Mouse (Mus musculus) urinary bladder, adult 18-20 months (tissue): ENCODE results near the gene Vat1.
"Not testable (repeated sequence)": the region's sequence is repeated elsewhere in the genome, so short reads cannot be mapped to it uniquely, and the experiment has no call there.

Source experiments
- DNase-seq, 2 experiments: peaks; one replicate each; pipeline ENCODE4 v3.0.0; 2022; ENCODE audit warnings: low spot score in 2 of 2, mixed read lengths in 2 of 2

The Vat1 gene

GRCm38 (mm10) chr11:101442127-101442693 is 23.8 kb downstream of the Vat1 start, which contains the start of gene Rpl27:
Gene Rpl27, plus strand, starts transcription at chr11:101442298.
- peak; percentile 85 to 97 for DNase-seq

DNA sequence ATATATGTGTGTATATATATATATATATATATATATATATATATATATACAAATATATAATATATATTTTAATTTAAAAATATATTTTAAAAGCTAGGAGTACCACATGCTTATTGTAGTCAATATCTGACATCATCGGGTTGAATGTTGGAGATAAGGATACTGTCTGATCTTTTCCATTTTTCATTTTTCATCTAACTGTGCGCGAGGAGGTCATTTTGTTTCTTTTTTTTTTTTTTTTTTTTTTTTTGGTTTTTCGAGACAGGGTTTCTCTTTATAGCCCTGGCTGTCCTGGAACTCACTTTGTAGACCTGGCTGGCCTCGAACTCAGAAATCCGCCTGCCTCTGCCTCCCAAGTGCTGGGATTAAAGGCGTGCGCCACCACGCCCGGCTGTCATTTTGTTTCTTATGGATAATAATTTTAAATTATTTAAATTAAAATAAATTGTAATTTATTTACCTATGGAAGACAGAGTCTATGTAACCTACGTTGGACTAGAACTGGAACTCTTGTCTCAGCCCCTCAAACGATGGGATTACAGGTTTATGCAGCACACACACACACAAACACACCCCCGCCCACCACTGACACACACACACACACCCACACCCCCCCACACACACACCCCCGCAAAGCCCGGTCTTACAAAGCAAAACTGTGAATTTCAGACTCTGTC is 24.4 kb downstream of the Vat1 start:
- not testable (repeated sequence) for DNase-seq

GRCm38 (mm10) chr11:101438006-101438405 is 28.0 kb downstream of the Vat1 start:
- not testable (repeated sequence) for DNase-seq

DNA sequence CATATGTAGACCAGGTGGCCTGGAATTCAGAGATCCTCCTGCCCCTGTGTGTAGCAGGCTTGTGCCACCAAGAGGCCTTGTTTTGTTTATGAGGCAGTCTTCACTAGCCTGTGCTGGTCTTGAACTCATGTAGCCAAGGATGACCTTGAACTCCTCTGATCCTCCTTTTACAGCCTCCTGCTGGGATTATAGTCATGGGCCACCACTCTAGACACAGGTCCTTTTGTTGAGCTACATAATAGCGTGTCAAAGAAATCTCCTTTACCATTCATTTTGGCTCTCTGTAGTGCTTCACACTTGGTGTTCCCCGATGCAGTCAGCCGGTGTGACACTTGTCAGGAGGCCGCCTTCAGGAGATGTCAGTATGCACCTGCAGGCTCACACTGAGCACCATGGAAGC is 29.1 kb downstream of the Vat1 start:
- no peak for DNase-seq

DNA sequence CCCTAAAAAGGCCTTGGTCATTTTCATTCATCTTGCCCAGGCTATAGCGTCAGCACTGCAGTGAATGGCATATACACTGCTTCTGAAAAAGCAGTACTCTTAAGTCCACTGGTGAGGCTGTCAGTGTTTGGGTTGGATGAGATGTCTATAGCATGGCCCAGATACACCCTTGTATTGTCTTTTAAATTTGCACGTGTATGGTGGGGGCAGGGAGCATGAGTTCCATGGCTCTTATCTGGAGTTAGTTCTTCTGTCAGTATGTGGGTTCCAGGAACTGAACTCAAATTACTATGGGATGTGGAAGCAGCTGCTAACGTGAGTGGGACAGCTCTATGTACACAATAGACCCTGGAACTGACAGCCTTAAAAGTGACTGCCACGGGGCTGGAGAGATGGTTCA is 30.2 kb downstream of the Vat1 start:
- DNase-seq: no peak

DNA sequence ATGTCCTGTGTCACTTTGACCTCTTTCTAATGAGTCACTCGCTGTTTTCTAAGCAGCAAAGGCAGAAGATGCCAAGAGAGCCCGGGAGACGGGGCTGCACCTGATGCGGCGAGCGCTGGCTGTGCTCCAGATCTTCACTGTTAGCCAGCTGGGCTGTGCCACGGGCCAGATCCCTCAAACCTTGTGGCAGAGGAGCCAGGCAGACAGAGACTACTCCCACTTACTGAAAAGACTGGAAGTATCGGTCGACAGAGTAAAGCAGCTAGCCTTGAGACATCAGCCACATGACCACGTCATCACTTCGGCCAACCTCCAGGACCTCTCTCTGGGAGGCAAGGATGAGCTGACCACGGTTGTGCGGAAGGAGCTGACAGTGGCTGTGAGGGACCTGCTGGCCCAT is 32.6 kb downstream of the Vat1 start:
- no peak for DNase-seq

DNA sequence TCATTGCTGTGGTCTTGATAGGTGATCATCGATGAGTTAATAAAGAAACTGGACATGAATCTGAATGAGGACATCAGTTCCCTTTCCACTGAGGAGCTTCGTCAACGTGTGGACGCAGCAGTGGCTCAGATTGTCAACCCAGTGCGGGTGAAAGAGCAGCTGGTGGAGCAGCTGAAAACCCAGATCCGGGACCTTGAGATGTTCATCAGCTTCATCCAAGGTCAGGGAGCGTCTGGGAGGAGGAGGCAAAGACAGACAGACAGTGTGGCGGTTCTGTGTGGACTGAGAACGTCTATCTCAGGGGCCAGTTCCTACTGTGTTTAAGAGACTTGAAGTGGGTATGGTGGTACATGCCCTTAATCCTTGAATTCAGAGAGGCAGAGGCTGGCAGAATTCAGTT is 34.7 kb downstream of the Vat1 start:
- no peak for DNase-seq

DNA sequence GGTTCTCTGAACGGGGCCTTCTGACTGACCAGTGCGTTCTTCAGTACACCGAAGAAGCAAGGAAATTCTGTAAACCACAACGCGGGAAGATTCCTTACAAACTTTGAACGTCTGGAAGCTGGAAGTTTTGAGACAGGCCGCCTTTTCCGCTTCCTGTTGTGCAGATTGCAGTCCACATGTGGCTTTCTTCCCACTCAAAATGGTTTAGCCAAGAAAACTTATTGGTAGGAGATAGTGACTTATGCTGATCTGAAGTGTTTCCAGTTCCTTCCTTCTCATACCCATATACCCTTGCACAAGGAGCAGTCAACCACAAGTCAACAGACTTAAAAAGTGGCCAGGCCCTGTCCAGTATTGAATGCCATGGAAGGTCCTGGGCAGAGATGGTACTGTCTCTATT is 39.9 kb downstream of the Vat1 start:
- no peak for DNase-seq

DNA sequence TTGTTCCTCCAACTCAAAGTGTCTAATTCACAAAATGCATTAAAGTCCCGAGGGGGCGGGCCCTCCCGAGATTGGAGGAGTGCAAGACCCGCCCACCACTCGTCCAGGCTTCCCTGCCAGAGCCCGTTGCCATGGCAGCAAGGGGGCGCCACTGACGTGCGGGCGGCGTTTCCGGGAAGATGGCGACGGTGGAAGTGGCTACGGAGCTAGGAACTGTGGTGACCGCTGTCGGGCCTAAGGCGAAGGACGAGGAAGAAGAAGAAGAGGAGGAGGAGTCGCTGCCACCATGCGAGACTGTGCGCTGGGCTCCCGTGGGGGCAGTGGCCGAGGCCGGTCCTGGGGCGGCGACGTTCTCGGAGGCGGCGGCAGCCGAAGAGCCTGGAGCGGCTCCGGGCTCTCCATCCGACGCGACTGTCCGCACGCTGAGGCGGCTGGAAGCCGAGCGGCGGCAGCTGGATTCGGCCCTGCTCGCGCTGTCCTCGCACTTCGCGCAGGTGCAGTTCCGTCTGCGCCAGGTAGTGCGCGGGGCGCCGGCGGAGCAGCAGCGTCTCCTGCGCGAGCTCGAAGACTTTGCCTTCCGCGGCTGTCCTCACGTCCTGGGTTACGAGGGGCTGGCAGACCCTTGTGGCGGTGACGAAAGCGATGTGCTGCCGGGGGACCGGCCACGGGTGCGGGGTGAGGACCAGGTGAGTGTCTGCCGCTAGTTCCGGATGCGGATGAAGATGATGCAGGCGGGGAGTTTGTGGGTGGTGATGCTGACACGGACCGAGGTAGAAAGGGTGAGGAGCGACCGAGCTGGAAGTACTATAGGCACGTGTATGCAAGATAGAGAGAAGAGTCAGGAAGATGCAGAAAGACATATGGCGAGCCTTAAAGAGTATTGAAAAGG is 40.9 kb downstream of the Vat1 start, which contains the start of the genes Rundc1 and Ptges3l:
TSS of gene Rundc1 (plus strand) at position 161 of the 889 bp plus-strand sequence.
TSS of gene Ptges3l (minus strand) at position 409 of the 889 bp plus-strand sequence.
- peak; percentile 96 to 98 for DNase-seq

DNA sequence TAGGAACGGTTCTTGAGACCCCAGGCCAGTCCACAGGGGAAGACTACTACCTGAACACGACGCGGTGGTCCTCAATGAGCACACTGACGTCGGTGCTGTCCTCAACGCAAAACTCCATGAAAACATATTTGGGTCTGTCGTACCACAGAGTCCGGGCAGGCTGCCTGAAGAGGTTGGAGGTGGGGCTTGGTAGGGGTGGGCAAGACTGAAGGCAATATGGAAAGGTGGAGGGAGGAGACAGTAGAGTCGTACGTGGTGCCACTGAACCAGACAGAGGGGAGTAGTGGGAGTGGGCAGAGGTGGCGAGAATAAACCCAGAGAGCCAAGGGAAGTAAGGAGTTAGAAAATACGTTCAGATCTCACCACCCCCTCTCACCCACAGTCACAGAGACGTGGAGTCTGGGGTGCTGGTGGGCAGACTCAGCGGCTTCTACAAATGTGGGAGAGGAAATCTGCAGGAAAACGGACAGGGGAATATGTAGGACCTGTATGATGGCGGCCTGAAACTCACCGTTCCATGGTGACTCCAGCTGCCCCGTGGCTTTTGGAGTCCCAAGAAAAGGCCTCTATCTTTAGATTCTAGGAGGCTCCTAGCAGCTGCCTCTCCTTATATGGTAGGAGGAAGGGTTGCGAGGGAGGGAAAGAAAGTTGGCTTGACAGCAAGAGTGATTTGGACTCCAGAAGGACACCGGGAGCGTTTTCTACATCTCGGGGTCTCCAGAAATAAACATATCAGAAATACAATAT is 41.8 kb downstream of the Vat1 start, which contains the start of gene Gm27029:
TSS of gene Gm27029 (minus strand) at position 692 of the 747 bp plus-strand sequence.
- DNase-seq: no peak

GRCm38 (mm10) chr11:101420148-101420547 is 45.9 kb downstream of the Vat1 start:
- DNase-seq: no peak

DNA sequence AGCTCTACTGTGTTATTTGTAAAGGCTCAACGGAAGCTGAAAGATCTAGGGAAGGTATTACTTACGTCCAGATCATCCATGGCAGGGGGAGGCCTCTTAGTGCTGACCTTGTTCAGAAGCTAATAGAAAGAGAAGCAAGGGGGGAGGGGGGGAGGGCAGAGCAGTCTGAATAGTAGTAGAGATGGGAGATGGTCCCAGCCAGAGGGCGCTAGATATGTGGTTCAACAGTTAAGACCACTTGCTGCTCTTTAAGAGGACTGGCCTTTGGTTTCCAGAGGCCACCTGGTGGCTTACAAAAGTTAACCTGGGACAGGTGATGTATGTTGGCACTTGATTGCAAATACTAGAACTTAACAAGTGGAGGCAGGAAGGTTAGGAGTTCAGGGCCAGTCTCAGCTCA is 46.4 kb downstream of the Vat1 start:
- DNase-seq: no peak

DNA sequence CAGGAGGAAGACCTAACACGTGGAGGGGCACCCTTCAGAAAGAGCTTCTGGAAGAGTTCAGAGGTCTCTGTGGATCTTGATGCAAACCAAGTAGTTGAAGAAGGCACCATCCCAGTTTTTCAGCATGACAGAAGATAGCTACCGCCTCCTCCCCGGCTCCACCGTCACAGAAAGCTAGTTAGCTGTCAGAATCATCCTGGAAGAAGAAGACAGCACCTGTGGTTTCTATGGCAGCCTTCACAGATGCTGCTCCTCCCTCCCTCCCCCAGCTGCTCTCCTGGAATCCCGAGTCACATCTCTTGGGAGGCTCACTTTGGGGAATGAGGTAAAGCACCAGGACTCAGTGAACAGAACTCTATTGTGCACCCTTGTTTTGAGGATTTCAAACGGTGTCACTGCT is 47.0 kb downstream of the Vat1 start:
- DNase-seq: no peak

DNA sequence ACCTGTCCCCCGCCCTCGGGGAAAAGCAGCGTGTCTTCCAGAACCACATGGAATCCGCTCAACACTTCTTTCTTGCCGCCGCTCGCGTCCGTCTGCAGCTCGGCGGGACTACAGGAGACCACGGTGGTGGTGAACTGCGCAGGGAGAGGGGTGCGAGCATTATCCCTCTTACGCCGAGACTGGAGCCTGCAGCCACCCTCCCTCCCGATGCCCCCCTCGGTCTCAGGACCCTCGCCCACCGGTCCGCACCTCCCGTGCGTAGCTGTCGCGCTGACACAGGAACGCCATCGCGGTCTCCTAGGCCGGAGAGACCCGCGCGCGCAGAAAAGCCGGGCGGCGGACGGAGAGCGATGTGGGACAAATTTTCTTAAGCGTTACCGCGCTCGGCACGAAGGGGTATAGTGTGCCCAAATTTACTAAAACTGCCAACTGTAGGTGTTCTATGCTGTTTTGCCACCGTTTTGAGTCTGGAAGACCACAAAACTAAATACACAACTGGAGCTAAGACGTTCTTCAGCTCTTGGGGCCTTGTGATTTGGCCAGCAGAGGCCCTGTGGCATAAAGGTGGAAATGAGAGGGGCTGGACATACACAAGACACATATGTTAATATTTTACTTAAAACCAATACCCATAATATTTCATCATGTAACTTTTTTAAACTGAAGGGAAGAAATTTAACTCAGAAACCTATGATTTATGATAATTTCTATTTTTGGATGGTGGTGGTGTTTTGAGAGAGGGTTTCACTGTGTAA is 48.8 kb downstream of the Vat1 start, which contains the start of gene Aarsd1:
TSS of gene Aarsd1 (minus strand) at position 515 of the 755 bp plus-strand sequence.
- peak; percentile 74 to 90 for DNase-seq

DNA sequence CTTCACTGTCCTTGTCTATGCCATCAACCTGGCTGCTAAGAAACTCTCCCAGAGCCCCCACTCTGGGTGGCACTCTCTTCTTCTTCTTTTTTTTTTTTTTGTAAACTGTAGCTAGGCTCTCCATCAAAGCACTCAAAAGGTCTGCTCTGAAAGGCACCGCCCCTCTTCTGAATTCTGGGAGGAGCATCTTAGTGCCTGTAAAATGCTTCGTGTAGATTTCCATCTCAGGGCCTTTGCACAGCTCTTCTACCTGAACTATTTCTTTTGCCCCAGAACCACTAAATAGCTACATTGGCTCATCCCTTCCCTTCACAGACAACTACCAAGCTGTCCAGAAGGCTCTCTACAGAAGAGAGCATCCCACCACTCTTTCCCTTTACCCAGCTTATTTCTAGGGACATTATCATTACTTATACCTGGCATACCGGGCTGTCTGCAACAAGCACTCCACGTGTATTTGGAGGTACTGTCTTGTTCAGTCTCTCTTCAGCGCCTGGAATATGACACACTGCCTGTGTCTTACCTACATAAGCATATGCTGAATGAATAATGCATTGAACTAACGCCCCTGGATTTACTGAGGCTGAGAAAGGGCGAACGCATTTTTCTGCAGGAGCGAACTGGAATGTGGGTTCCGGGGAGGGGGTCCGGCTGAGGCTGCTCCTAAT is 49.5 kb downstream of the Vat1 start:
- no peak for DNase-seq

DNA sequence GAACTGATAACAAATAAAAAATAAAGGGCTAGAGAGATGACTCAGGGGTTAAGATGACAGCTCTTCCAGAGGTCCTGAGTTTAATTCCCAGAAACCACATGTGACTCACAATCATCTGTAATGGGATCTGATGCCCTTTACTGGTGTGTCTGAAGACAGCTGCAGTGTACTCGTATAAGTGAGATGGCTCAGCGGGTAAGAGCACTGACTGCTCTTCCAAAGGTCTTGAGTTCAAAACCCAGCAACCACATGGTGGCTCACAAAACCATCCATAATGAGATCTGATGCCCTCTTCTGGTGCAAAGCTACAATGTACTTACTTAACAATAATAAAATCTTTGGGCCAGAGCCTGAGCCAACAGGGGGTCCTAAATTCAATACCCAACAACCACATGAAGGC is 50.7 kb downstream of the Vat1 start:
- DNase-seq: no peak
